Mouse (Mus musculus) thymus, adult 2 months (tissue): ENCODE results near the gene Cdt1.

ENCODE experiments used
- CTCF ChIP-seq: fragments of 200-500 bp; IDR thresholded peaks from 2 replicates; pipeline ENCODE4 v1.5.1; 2012; ENCODE audit warnings: mild to moderate bottlenecking, control low read depth, low read length, moderate library complexity, borderline replicate concordance; ENCODE audit not compliant: control insufficient read depth, poor library complexity, insufficient read depth; ENCODE audit errors: extremely low read depth
- POLR2A ChIP-seq: fragments of 200-500 bp; IDR thresholded peaks from 2 replicates; pipeline ENCODE4 v1.6.1; 2012; ENCODE audit warnings: mild to moderate bottlenecking, low read length, control low read depth, moderate library complexity; ENCODE audit not compliant: control insufficient read depth, poor library complexity, insufficient read depth; ENCODE audit errors: extremely low read depth

DNA sequence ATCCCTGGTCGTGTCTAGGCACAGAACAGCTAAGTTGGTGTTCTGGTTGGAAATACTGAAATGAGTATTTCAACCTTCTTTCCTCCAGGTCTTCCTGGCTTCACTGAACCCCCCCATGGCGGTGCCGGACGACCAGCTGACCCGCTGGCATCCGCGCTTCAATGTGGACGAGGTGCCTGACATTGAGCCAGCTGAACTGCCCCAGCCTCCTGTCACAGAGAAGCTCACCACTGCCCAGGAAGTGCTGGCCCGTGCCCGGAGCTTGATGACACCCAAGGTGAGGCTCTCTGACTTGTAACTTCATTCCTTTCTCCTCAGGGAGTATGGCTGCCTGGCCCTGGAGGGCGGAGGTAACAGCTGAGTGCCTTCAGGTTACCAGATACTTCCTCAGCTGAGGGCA, 3.3 kb downstream of the Cdt1 start:
- TF ChIP-seq CTCF (no peak), POLR2A (no peak)
